Mouse (Mus musculus) left cerebral cortex, postnatal 25 days (tissue): ENCODE results near the gene Stt3b. TPM values are rescaled to one million over a fixed set of nuclear protein-coding genes. Genes with fewer than 3 reads are reported as not detected.

Source experiments
- DNase-seq, 2 experiments: peaks; one replicate each; pipeline ENCODE4 v3.0.0; 2022; ENCODE audit warnings: low spot score in 2 of 2, mixed read lengths in 1 of 2
- intact Hi-C: fragments of 180-260 bp; cut with DNase I; formaldehyde crosslinking; loops from one replicate; pipeline ENCODE4 v1.15.1; 2025
- total RNA-seq, 2 experiments: library from RNA; stranded (reverse); gene quantifications; 2 replicates each; pipeline ENCODE4 v1.2.3; 2021

Gene Stt3b
- total RNA-seq, 2 experiments from 2014 or later = 85.2 to 100 TPM

GRCm38 (mm10) chr9:115224744-115225354 lies 85.4 kb downstream of the Stt3b start:
- DNase-seq = no peak
- intact Hi-C loops = no loop called here

GRCm38 (mm10) chr9:115221265-115221664 lies 89.0 kb downstream of the Stt3b start:
- intact Hi-C loops = no loop called here
- no peak for DNase-seq

- intact Hi-C loops = no loop called here
- DNase-seq = no peak
Observed at GRCm38 (mm10) chr9:115220466-115220865, 89.8 kb downstream of the Stt3b start.

- DNase-seq = no peak
- intact Hi-C loops = no loop called here
Observed at GRCm38 (mm10) chr9:115217984-115218383, 92.2 kb downstream of the Stt3b start.

GRCm38 (mm10) chr9:115215830-115216701 lies 94.2 kb downstream of the Stt3b start:
- no peak for DNase-seq
- intact Hi-C loops = no loop called here

- no peak for DNase-seq
- intact Hi-C loops = no loop called here
Observed at GRCm38 (mm10) chr9:115214572-115215571, 95.3 kb downstream of the Stt3b start.

- intact Hi-C loops = no loop called here
- DNase-seq = no peak
Observed at GRCm38 (mm10) chr9:115213755-115214264, 96.4 kb downstream of the Stt3b start.

GRCm38 (mm10) chr9:115210535-115210934 lies 99.7 kb downstream of the Stt3b start:
- DNase-seq = peak in 1 of 2 experiments; percentile 29
- intact Hi-C loops = no loop called here

GRCm38 (mm10) chr9:115209737-115210136 lies 100.5 kb downstream of the Stt3b start:
- no peak for DNase-seq
- intact Hi-C loops = no loop called here

GRCm38 (mm10) chr9:115206219-115206618 lies 104.0 kb downstream of the Stt3b start:
- intact Hi-C loops = no loop called here
- peak in 1 of 2 experiments; percentile 38 for DNase-seq

GRCm38 (mm10) chr9:115205491-115205890 lies 104.7 kb downstream of the Stt3b start:
- intact Hi-C loops = no loop called here
- peak in 1 of 2 experiments; percentile 24 for DNase-seq

GRCm38 (mm10) chr9:115203136-115203535 lies 107.1 kb downstream of the Stt3b start:
- intact Hi-C loops = no loop called here
- no peak for DNase-seq

- DNase-seq = no peak
- intact Hi-C loops = no loop called here
Observed at GRCm38 (mm10) chr9:115201264-115201663, 109.0 kb downstream of the Stt3b start.

GRCm38 (mm10) chr9:115200166-115200862 lies 109.9 kb downstream of the Stt3b start:
- no peak for DNase-seq
- intact Hi-C loops = no loop called here

GRCm38 (mm10) chr9:115197082-115197481 lies 113.1 kb downstream of the Stt3b start:
- intact Hi-C loops = no loop called here
- no peak for DNase-seq

- DNase-seq = no peak
- intact Hi-C loops = no loop called here
Observed at GRCm38 (mm10) chr9:115192890-115193289, 117.3 kb downstream of the Stt3b start.
